Mouse (Mus musculus) cerebellum, postnatal 10 days (tissue): Measurements from ENCODE around the gene Helt.
A peak's percentile ranks its signal among the peaks of the same experiment; 100 is the strongest.

Experiments
- DNase-seq, 2 experiments: peaks; one replicate each; pipeline ENCODE4 v3.0.0; 2021; ENCODE audit warnings: mixed read lengths in 2 of 2

Helt gene

GRCm38 (mm10) chr8:46294181-46294892 lies at the start of gene Helt:
TSS of gene Helt (minus strand) at chr8:46294671.
- no peak for DNase-seq

- DNase-seq, result peak; percentile 59 to 60
These were observed 47.8 kb upstream of the Helt start for GRCm38 (mm10) chr8:46342272-46342671.

- no peak for DNase-seq
These were observed 46.2 kb upstream of the Helt start for GRCm38 (mm10) chr8:46340381-46341273.

- no peak for DNase-seq
These were observed 44.8 kb upstream of the Helt start for GRCm38 (mm10) chr8:46339317-46339716.

GRCm38 (mm10) chr8:46336351-46336750 lies 41.9 kb upstream of the Helt start:
- no peak for DNase-seq

GRCm38 (mm10) chr8:46332389-46333061 lies 38.1 kb upstream of the Helt start:
- DNase-seq, result peak; percentile 52 to 65

- DNase-seq, result peak; percentile 59 to 61
These were observed 37.3 kb upstream of the Helt start for GRCm38 (mm10) chr8:46331801-46332200.

GRCm38 (mm10) chr8:46329396-46329795 lies 34.9 kb upstream of the Helt start:
- peak; percentile 43 to 61 for DNase-seq

- peak in 1 of 2 experiments; percentile 15 for DNase-seq
These were observed 32.8 kb upstream of the Helt start for GRCm38 (mm10) chr8:46327284-46327683.

GRCm38 (mm10) chr8:46326715-46327114 lies 32.2 kb upstream of the Helt start:
- DNase-seq, result no peak

- no peak for DNase-seq
These were observed 30.2 kb upstream of the Helt start for GRCm38 (mm10) chr8:46324676-46325075.

- peak; percentile 54 to 55 for DNase-seq
These were observed 29.3 kb upstream of the Helt start for GRCm38 (mm10) chr8:46323672-46324191.

GRCm38 (mm10) chr8:46322833-46323232 lies 28.4 kb upstream of the Helt start:
- peak; percentile 22 to 27 for DNase-seq

- peak in 1 of 2 experiments; percentile 15 for DNase-seq
These were observed 27.9 kb upstream of the Helt start for GRCm38 (mm10) chr8:46322421-46322820.

- DNase-seq, result no peak
These were observed 24.3 kb upstream of the Helt start for GRCm38 (mm10) chr8:46318802-46319201.

GRCm38 (mm10) chr8:46317161-46317560 lies 22.7 kb upstream of the Helt start:
- DNase-seq, result no peak

- no peak for DNase-seq
These were observed 19.3 kb upstream of the Helt start for GRCm38 (mm10) chr8:46313798-46314197.

- DNase-seq, result peak; percentile 93 to 95
These were observed 16.7 kb upstream of the Helt start for GRCm38 (mm10) chr8:46311159-46311558.

- DNase-seq, result no peak
These were observed 13.7 kb upstream of the Helt start for GRCm38 (mm10) chr8:46308189-46308588.

- peak; percentile 64 to 85 for DNase-seq
These were observed 11.4 kb upstream of the Helt start for GRCm38 (mm10) chr8:46305733-46306349.

- no peak for DNase-seq
These were observed 7.7 kb upstream of the Helt start for GRCm38 (mm10) chr8:46302121-46302520.

- no peak for DNase-seq
These were observed 4.4 kb upstream of the Helt start for GRCm38 (mm10) chr8:46298847-46299246.

- DNase-seq, result no peak
These were observed 2.1 kb upstream of the Helt start for GRCm38 (mm10) chr8:46296551-46296950.
